Comparison of ENCODE assay signal across 8 mouse cellular contexts in the genomic region with DNA sequence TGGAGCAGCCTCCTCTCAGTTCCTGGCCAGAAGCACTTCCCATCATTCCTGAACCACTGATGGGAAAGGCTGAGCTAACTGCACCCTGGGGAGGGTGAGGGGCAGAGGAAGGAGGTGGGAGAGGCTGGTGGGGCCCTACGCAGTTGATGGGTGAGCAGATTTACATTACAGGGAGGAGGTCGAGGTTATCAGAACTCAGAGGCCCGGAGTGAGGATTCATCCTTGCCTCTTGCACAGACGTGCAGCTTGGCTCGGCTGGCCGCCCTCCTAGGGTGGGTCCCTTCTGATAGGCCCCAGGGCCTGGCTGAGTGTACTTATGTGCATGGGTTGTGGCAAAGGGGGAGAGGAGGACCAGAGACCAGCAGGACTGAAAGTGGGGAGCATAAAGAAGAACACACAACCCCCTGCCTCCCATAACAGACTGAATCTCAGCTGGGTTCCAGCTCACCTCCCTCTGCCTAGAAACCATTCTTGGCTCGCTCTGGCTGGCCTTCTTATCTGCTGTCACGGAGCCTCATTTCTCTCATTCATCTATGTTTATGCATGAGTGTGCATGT. TPM values are rescaled to one million over a fixed set of nuclear protein-coding genes. Genes with fewer than 3 reads are reported as not detected.
A peak's percentile ranks its signal among the peaks of the same experiment; 100 is the strongest.
DNase-seq lines count a peak whose midpoint lies in the region; ATAC-seq lines count a peak whose summit lies in the region.

No protein-coding gene starts in this region.

- peak; percentile 60 for ATAC-seq in intestine, embryonic 16.5 days
- ATAC-seq in midbrain, embryonic 15.5 days (replicated peaks), result no peak

- 20% methylated on average over 8 of the region's 8 CpGs for WGBS in intestine, embryonic 16.5 days
- 22% methylated on average over 8 of the region's 8 CpGs for WGBS in midbrain, embryonic 15.5 days

- no peaks in the 10 kb centered on the region for H3K27me3 ChIP-seq in intestine, embryonic 16.5 days (replicated peaks; ENCODE audit: control insufficient read depth, insufficient read depth, low read length)
- no peaks in the 10 kb centered on the region for H3K27me3 ChIP-seq in midbrain, embryonic 15.5 days (replicated peaks)

- no peak overlapping the region for H3K4me3 ChIP-seq in intestine, embryonic 16.5 days (ENCODE audit: low read length)
- no peak overlapping the region for H3K4me3 ChIP-seq in midbrain, embryonic 15.5 days

- H3K4me1 ChIP-seq in intestine, embryonic 16.5 days (ENCODE audit: control insufficient read depth, insufficient read depth, low read length), result peaks cover 40% of the 10 kb centered on the region
- H3K4me1 ChIP-seq in midbrain, embryonic 15.5 days, result peaks cover 39% of the 10 kb centered on the region

- H3K4me2 ChIP-seq in intestine, embryonic 16.5 days (ENCODE audit: low read depth, low read length), result no peak overlapping the region
- no peak overlapping the region for H3K4me2 ChIP-seq in midbrain, embryonic 15.5 days

- no peak overlapping the region for H3K9ac ChIP-seq in intestine, embryonic 16.5 days (ENCODE audit: low read depth, low read length)
- H3K9ac ChIP-seq in midbrain, embryonic 15.5 days, result no peak overlapping the region

- no peaks in the 10 kb centered on the region for H3K36me3 ChIP-seq in intestine, embryonic 16.5 days (ENCODE audit: control insufficient read depth, insufficient read depth, low read length)
- no peaks in the 10 kb centered on the region for H3K36me3 ChIP-seq in midbrain, embryonic 15.5 days (replicated peaks)

- DNase-seq in kidney, adult 11 months, result peak; percentile 32
- DNase-seq in kidney, adult 18-20 months, result no peak
- peak; percentile 67 to 81 for DNase-seq in cerebellum, postnatal 14 days
- DNase-seq in layer of hippocampus, postnatal 25 days (ENCODE audit: extremely low spot score in 1 of 2, low spot score in 1 of 2), result no peak
- no peak for DNase-seq in urinary bladder, postnatal 4 days (ENCODE audit: low spot score in 2 of 2)
- no peak for DNase-seq in layer of hippocampus, adult 9-10 months (ENCODE audit: low spot score)

- H3K27ac ChIP-seq in intestine, embryonic 16.5 days (ENCODE audit: low read length), result 0 out of 2 replicates have a peak overlapping the region, but pooled peaks have one; percentile 12
- peak overlapping the region; percentile 57; the same call in 1 of the 2 replicates for H3K27ac ChIP-seq in midbrain, embryonic 15.5 days

- no peaks in the 10 kb centered on the region for H3K9me3 ChIP-seq in intestine, embryonic 16.5 days (ENCODE audit: control insufficient read depth, low read length)
- no peaks in the 10 kb centered on the region for H3K9me3 ChIP-seq in midbrain, embryonic 15.5 days

RNA-seq across cellular contexts. Expression of gene Arrb1, which starts 30.1 kb away (rescaled TPM):
- 7.7 and 9.2 TPM in 2 replicates for polyA plus RNA-seq in intestine, embryonic 16.5 days (2015; fragmentation: Nextera tagmentation; extraction: Ambion mirVana)
- 20.1 and 20.3 TPM in 2 replicates for polyA plus RNA-seq in midbrain, embryonic 15.5 days (2015; fragmentation: Nextera tagmentation; extraction: Ambion mirVana)
- 100 to 1,000 TPM; 135 to 152 TPM for total RNA-seq in layer of hippocampus, postnatal 25 days (2021)

Comparison
In these comparisons a context has a peak if more than half of its experiments do, and no peak if none do; other contexts are left out.
1. DNase-seq: peak in kidney, adult 11 months (single experiment) and cerebellum, postnatal 14 days (2 of 2); none in kidney, adult 18-20 months (single experiment), layer of hippocampus, postnatal 25 days (0 of 2), urinary bladder, postnatal 4 days (0 of 2) and layer of hippocampus, adult 9-10 months (single experiment).